Mouse (Mus musculus) forebrain, postnatal 0 days (tissue): ENCODE results near the gene Aff3. TPM values are rescaled to one million over a fixed set of nuclear protein-coding genes. Genes with fewer than 3 reads are reported as not detected.
A peak's percentile ranks its signal among the peaks of the same experiment; 100 is the strongest.

Source experiments
- ATAC-seq: fragments of 200-750 bp; cut with Nextera tagmentation; 2 replicates; pipeline ENCODE4 v1.8.0; 2017; ENCODE audit warnings: mild to moderate bottlenecking, moderate library complexity
- DNase-seq: peaks from one replicate; pipeline ENCODE4 v3.0.0-alpha.2; 2015
- H3K27ac ChIP-seq: fragments of 300-500 bp; sonication (generic); 2 replicates; pipeline ENCODE4 v1.5.1; 2014; ENCODE audit warnings: low read depth, mild to moderate bottlenecking, antibody characterized with exemption, low read length, moderate library complexity, mixed read lengths
- H3K27me3 ChIP-seq: fragments of 300-500 bp; sonication (generic); 2 replicates; pipeline ENCODE4 v1.6.1; 2014; ENCODE audit warnings: mild to moderate bottlenecking, low read length, mixed read lengths; ENCODE audit not compliant: insufficient read depth
- H3K36me3 ChIP-seq: fragments of 300-500 bp; sonication (generic); 2 replicates; pipeline ENCODE4 v1.6.1; 2014; ENCODE audit warnings: mild to moderate bottlenecking, moderate library complexity; ENCODE audit not compliant: insufficient read depth
- H3K4me1 ChIP-seq: fragments of 300-500 bp; sonication (generic); 2 replicates; pipeline ENCODE4 v1.6.1; 2014; ENCODE audit warnings: antibody characterized with exemption; ENCODE audit not compliant: insufficient read depth
- H3K4me2 ChIP-seq: fragments of 300-500 bp; sonication (generic); 2 replicates; pipeline ENCODE4 v1.6.1; 2014; ENCODE audit warnings: low read depth, mild to moderate bottlenecking, moderate library complexity
- H3K4me3 ChIP-seq: fragments of 300-500 bp; sonication (generic); 2 replicates; pipeline ENCODE4 v1.5.1; 2014; ENCODE audit warnings: low read depth, low read length, mixed read lengths
- H3K9ac ChIP-seq: fragments of 300-500 bp; sonication (generic); 2 replicates; pipeline ENCODE4 v1.6.1; 2014; ENCODE audit warnings: mild to moderate bottlenecking
- H3K9me3 ChIP-seq: fragments of 300-500 bp; sonication (generic); 2 replicates; pipeline ENCODE4 v1.6.1; 2016; ENCODE audit warnings: low read length
- CTCF ChIP-seq: sonication (generic); IDR thresholded peaks from 2 replicates; pipeline ENCODE4 v1.5.1; 2016; ENCODE audit warnings: antibody characterized with exemption, control low read depth, low read depth
- WGBS: fragments of 180-500 bp; shearing (Covaris S2); extraction: QIAGEN DNeasy Blood & Tissue Kit; methylation state at CpG from one replicate; pipeline ENCODE4 v1.1.7; 2014; 5-methylcytosine and 5-hydroxymethylcytosine counted together
- polyA plus RNA-seq: library from polyadenylated mRNA; unstranded; fragments of >200 nt; fragmentation: Nextera tagmentation; extraction: Ambion mirVana; gene quantifications from 2 replicates; pipeline ENCODE4 v1.2.1, GENCODE M21; 2015
- total RNA-seq: library from RNA; depleted of rRNA; stranded (reverse); fragments of >200 nt; gene quantifications from 2 replicates; pipeline ENCODE4 v1.2.3, GENCODE M21; 2014

Gene Aff3
- total and polyA plus RNA-seq, 2 experiments from 2014 or later, result 21.8 to 102 TPM

DNA sequence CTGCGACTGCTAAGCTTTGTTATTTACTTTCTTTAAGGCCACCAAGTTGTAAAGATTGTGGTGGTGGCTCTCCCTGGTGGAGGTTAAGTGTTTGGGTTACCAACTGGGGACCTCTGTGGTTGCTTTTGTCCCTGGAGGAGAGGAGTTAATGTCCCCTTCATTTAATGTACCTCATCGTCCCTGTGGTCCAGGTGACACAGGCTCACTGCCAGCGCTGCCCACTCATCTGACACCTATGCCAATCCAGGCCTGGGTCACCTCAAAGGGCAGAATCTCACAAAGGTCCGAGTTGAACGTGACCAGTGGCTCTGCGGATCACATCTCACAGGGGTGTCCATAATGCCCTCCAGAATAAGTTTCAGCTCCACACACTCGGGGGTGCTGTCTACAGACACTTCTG is 103.4 kb downstream of the Aff3 start:
- Histone ChIP-seq H3K9ac (no peak overlapping the region), H3K4me2 (no peak overlapping the region), H3K9me3 (no peaks in the 10 kb centered on the region), H3K4me3 (no peak overlapping the region), H3K36me3 (no peaks in the 10 kb centered on the region), H3K4me1 (peaks cover 21% of the 10 kb centered on the region), H3K27me3 (no peaks in the 10 kb centered on the region), H3K27ac (no peak overlapping the region)
- 85% methylated on average over 7 of the region's 7 CpGs for WGBS
- no peak for ATAC-seq
- no peak for DNase-seq
- peak; percentile 11; the same call in 1 of the 2 replicates for TF ChIP-seq CTCF

DNA sequence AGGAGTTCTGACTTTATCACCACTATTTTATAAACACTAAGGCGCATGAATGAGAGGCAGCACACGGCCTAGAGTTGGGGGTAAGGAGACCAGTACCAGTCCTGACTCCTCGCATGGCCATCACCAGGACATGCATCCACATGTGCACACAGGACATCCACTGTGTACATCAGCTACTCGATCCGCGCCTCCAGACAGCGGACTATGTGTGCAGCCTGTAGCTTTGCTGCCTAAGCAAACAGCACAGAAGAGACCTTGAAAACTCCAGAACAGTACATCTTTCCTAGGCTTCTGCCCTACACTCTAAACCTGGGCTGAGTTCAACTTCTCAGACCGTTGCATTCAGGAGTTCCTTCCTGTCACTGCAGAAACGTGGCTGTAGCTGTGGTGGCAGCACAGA is 104.1 kb downstream of the Aff3 start:
- Histone ChIP-seq H3K4me2 (no peak overlapping the region), H3K4me3 (no peak overlapping the region), H3K4me1 (peaks cover 15% of the 10 kb centered on the region), H3K27ac (no peak overlapping the region), H3K9me3 (no peaks in the 10 kb centered on the region), H3K36me3 (no peaks in the 10 kb centered on the region), H3K27me3 (no peaks in the 10 kb centered on the region), H3K9ac (no peak overlapping the region)
- TF ChIP-seq CTCF, result no peak
- DNase-seq, result no peak
- 87% methylated on average over 9 of the region's 9 CpGs for WGBS
- no peak for ATAC-seq

DNA sequence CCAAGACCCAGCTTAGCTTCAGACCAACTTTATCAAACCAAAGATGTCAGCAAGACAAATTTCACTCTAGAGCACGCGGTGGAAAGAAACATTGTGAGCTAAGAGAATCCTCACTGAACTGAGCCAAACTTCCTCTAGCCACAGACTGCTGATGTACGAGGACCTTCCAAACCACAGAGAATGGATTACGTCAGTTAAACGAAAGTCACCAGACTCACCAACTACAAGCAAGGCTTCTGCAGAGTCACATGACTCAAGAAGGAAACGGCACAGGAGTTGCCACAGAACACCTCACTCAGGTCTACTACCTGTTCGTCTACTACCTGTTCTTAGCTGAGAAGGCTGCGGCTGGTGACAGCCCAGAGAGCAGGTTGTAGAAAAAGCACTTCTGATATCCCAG is 107.1 kb downstream of the Aff3 start:
- no peaks in the 10 kb centered on the region for H3K36me3 ChIP-seq
- H3K27me3 ChIP-seq, result no peaks in the 10 kb centered on the region
- no peak overlapping the region for H3K9ac ChIP-seq
- 89% methylated on average over 8 of the region's 8 CpGs for WGBS
- H3K4me2 ChIP-seq, result no peak overlapping the region
- no peak for TF ChIP-seq CTCF
- H3K4me3 ChIP-seq, result no peak overlapping the region
- no peak for ATAC-seq
- no peak overlapping the region for H3K27ac ChIP-seq
- peaks cover 5% of the 10 kb centered on the region; the same call in 1 of the 2 replicates for H3K4me1 ChIP-seq
- H3K9me3 ChIP-seq, result no peaks in the 10 kb centered on the region
- no peak for DNase-seq

DNA sequence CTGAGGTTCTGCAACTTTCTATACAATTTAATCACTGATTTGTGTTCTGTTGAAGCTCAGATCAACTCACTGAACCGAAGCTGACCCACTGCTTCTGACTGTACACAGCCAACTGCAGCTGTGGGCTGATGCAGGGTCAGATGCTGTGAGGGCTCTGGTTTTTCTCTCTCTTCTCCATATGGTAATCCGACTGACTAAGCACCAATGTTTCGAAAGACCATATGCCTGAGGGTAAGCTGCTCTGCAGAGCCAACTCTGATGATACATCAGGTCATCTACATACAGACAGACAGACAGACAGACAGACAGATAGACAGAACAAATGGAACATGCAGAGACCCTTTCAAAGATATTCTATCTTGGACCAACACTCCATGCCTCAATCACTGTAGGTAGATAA is 110.2 kb downstream of the Aff3 start:
- 80% methylated on average over 3 of the region's 3 CpGs for WGBS

DNA sequence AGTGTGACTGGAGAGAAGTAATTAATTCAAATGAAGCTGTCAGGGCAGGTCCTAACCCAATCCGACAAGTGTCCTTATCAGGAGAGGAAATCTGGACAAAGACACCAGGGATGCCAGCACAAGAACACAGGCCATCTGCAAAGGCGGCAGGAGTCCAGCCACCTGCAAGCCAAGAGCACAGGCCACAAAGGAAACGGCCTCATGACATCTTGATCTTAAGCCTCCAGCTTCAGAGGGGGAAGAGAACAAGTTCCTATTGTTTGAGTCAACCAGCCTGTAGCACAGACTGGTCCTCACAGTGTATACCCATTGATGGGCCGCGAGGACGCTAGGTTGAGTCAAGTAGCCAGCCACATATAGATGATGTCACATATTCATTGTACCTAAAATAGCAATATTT is 111.7 kb downstream of the Aff3 start:
- H3K9me3 ChIP-seq, result no peaks in the 10 kb centered on the region
- no peak for TF ChIP-seq CTCF
- 54% methylated on average over 6 of the region's 6 CpGs for WGBS
- H3K27me3 ChIP-seq, result no peaks in the 10 kb centered on the region
- H3K4me3 ChIP-seq, result no peak overlapping the region
- H3K9ac ChIP-seq, result no peak overlapping the region
- DNase-seq, result no peak
- ATAC-seq, result no peak
- no peak overlapping the region for H3K4me2 ChIP-seq
- H3K4me1 ChIP-seq, result no peaks in the 10 kb centered on the region
- H3K36me3 ChIP-seq, result no peaks in the 10 kb centered on the region
- no peak overlapping the region for H3K27ac ChIP-seq

More for the DNA sequence above, 110.2 kb downstream of the Aff3 start:
- ATAC-seq, result no peak
- Histone ChIP-seq H3K27me3 (no peaks in the 10 kb centered on the region), H3K4me3 (no peak overlapping the region), H3K9me3 (no peaks in the 10 kb centered on the region), H3K27ac (no peak overlapping the region), H3K36me3 (no peaks in the 10 kb centered on the region), H3K9ac (no peak overlapping the region), H3K4me1 (no peaks in the 10 kb centered on the region), H3K4me2 (no peak overlapping the region)
- DNase-seq, result no peak
- TF ChIP-seq CTCF, result no peak

DNA sequence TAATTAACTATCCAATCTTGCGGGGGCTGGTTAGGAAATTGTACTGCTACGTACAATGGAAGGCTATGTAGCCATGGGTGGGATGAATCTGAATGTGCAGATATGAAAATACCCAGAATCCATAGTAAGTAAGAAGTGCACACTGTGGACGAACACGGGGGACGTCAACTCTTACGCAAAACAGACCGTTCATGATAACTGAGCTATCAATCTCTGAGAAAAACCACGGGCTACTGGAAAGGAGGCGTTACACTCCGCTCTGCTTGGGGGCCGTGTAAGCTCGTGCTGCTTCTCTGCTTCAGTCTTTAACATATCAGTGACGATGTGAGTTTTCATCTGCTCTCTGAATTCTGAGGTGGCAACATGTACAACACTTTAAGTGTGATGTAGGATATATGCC is 114.2 kb downstream of the Aff3 start:
- Histone ChIP-seq H3K4me1 (peaks cover 12% of the 10 kb centered on the region; the same call in 1 of the 2 replicates), H3K9me3 (no peaks in the 10 kb centered on the region), H3K4me3 (no peak overlapping the region), H3K27ac (no peak overlapping the region), H3K36me3 (no peaks in the 10 kb centered on the region), H3K4me2 (no peak overlapping the region), H3K9ac (no peak overlapping the region), H3K27me3 (no peaks in the 10 kb centered on the region)
- ATAC-seq (no peak), DNase-seq (no peak)
- TF ChIP-seq CTCF, result no peak
- WGBS, result 84% methylated on average over 13 of the region's 13 CpGs

DNA sequence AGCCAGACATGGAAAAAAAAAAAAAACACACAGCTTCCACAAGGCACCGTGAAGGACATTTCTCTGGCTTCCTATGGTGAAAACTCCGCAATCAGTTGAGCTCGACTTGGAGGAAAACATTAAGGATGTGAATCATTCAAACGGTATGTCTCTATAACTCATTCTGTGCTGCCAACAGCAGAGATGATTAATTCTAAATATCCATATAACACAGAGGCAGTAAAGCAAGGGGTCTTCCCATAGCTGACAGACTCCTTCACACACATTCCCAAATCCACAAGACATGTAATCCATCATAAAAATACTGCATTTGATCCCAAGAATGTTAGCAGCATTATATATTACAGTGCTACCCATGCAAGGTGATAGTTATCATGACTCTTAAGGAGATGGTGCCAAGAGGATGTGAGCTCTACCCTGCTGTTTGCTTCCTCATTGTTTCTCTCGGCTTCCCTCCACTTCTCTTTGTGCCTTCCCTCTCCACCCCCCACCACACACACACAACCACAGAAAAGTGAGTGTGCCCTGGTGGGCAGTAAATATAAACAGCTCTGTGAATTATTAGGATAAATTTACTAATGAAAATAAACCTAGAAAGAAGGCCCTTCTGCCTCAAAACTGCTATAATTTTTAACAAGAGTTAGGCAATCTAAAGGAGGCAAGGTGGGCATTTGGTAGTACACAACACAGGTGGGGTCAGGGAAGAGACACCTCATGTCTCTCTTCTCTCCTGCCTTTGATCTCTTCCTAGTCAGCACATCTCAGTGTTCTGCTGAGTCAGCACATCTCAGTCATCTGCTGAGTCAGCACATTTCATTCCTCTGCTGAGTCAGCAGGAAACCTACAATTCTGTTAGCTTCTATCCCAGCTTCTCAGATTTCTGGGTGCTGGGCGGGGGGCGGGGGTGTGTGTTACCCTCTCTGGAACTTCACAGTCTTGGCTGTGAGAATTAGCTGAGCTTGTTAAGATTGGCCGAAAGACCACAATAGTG is 115.8 kb downstream of the Aff3 start:
- Histone ChIP-seq H3K36me3 (no peaks in the 10 kb centered on the region), H3K4me3 (no peak overlapping the region), H3K27me3 (no peaks in the 10 kb centered on the region), H3K4me1 (peaks cover 15% of the 10 kb centered on the region; the same call in 1 of the 2 replicates), H3K9me3 (no peaks in the 10 kb centered on the region), H3K4me2 (no peak overlapping the region), H3K9ac (no peak overlapping the region), H3K27ac (no peak overlapping the region)
- no peak for DNase-seq
- TF ChIP-seq CTCF, result no peak
- no peak for ATAC-seq
- 63% methylated on average over 8 of the region's 8 CpGs for WGBS
